Mouse (Mus musculus): ENCODE measurements around the gene Bcat1.

The Bcat1 gene

GRCm38 (mm10) chr6:145075088-145075547 is 866 bp downstream of the Bcat1 start:
- TF ChIP-seq GATA4 (IDR thresholded peaks at IDR 0.05; ENCODE audit: insufficient replicate concordance, low read length): no peak

- no peak for TF ChIP-seq GATA4 (IDR thresholded peaks at IDR 0.05; ENCODE audit: insufficient replicate concordance, low read length)
Measured at GRCm38 (mm10) chr6:145074461-145074860, 1.5 kb downstream of the Bcat1 start.

- TF ChIP-seq GATA4 (IDR thresholded peaks at IDR 0.05; ENCODE audit: insufficient replicate concordance, low read length): no peak
Measured at GRCm38 (mm10) chr6:145069921-145070320, 6.1 kb downstream of the Bcat1 start.

GRCm38 (mm10) chr6:145069397-145069796 is 6.6 kb downstream of the Bcat1 start:
- no peak for TF ChIP-seq GATA4 (IDR thresholded peaks at IDR 0.05; ENCODE audit: insufficient replicate concordance, low read length)

- TF ChIP-seq GATA4 (IDR thresholded peaks at IDR 0.05; ENCODE audit: insufficient replicate concordance, low read length): no peak
Measured at GRCm38 (mm10) chr6:145067679-145068078, 8.3 kb downstream of the Bcat1 start.

GRCm38 (mm10) chr6:145066416-145066815 is 9.6 kb downstream of the Bcat1 start:
- no peak for TF ChIP-seq GATA4 (IDR thresholded peaks at IDR 0.05; ENCODE audit: insufficient replicate concordance, low read length)

GRCm38 (mm10) chr6:145065301-145065845 is 10.6 kb downstream of the Bcat1 start:
- no peak for TF ChIP-seq GATA4 (IDR thresholded peaks at IDR 0.05; ENCODE audit: insufficient replicate concordance, low read length)

- no peak for TF ChIP-seq GATA4 (IDR thresholded peaks at IDR 0.05; ENCODE audit: insufficient replicate concordance, low read length)
Measured at GRCm38 (mm10) chr6:145064104-145064503, 11.9 kb downstream of the Bcat1 start.

- TF ChIP-seq GATA4 (IDR thresholded peaks at IDR 0.05; ENCODE audit: insufficient replicate concordance, low read length): no peak
Measured at GRCm38 (mm10) chr6:145063212-145063868, 12.6 kb downstream of the Bcat1 start.

- no peak for TF ChIP-seq GATA4 (IDR thresholded peaks at IDR 0.05; ENCODE audit: insufficient replicate concordance, low read length)
Measured at GRCm38 (mm10) chr6:145062763-145063162, 13.2 kb downstream of the Bcat1 start.

- TF ChIP-seq GATA4 (IDR thresholded peaks at IDR 0.05; ENCODE audit: insufficient replicate concordance, low read length): no peak
Measured at GRCm38 (mm10) chr6:145061361-145061760, 14.6 kb downstream of the Bcat1 start.

GRCm38 (mm10) chr6:145056102-145056501 is 19.9 kb downstream of the Bcat1 start:
- TF ChIP-seq GATA4 (IDR thresholded peaks at IDR 0.05; ENCODE audit: insufficient replicate concordance, low read length): no peak

GRCm38 (mm10) chr6:145055277-145055858 is 20.6 kb downstream of the Bcat1 start:
- TF ChIP-seq GATA4 (IDR thresholded peaks at IDR 0.05; ENCODE audit: insufficient replicate concordance, low read length): no peak

- TF ChIP-seq GATA4 (IDR thresholded peaks at IDR 0.05; ENCODE audit: insufficient replicate concordance, low read length): no peak
Measured at GRCm38 (mm10) chr6:145052669-145053068, 23.3 kb downstream of the Bcat1 start.

GRCm38 (mm10) chr6:145050899-145051298 is 25.1 kb downstream of the Bcat1 start:
- TF ChIP-seq GATA4 (IDR thresholded peaks at IDR 0.05; ENCODE audit: insufficient replicate concordance, low read length): no peak
